Mouse (Mus musculus): ENCODE data around the gene Zc3h18. TPM values are rescaled to one million over a fixed set of nuclear protein-coding genes. Genes with fewer than 3 reads are reported as not detected.

Gene Zc3h18
- total RNA-seq (2021) = 10 to 100 TPM; 21.6 to 23.5 TPM
- long read RNA-seq, experiment 1, transcript Zc3h18-202 (18 exons, 3,705 nt) = major isoform, 12 of 28 reads
- long read RNA-seq, experiment 1, partial matches to known transcripts = 7 of 28 reads
- long read RNA-seq, experiment 1, other reads (novel, unspliced or antisense) = 4 of 28 reads
- long read RNA-seq, experiment 2, transcript Zc3h18-202 (18 exons, 3,705 nt) = major isoform, 10 of 19 reads
- long read RNA-seq, experiment 2, partial matches to known transcripts = 2 of 19 reads
- long read RNA-seq, experiment 2, other reads (novel, unspliced or antisense) = 3 of 19 reads

DNA sequence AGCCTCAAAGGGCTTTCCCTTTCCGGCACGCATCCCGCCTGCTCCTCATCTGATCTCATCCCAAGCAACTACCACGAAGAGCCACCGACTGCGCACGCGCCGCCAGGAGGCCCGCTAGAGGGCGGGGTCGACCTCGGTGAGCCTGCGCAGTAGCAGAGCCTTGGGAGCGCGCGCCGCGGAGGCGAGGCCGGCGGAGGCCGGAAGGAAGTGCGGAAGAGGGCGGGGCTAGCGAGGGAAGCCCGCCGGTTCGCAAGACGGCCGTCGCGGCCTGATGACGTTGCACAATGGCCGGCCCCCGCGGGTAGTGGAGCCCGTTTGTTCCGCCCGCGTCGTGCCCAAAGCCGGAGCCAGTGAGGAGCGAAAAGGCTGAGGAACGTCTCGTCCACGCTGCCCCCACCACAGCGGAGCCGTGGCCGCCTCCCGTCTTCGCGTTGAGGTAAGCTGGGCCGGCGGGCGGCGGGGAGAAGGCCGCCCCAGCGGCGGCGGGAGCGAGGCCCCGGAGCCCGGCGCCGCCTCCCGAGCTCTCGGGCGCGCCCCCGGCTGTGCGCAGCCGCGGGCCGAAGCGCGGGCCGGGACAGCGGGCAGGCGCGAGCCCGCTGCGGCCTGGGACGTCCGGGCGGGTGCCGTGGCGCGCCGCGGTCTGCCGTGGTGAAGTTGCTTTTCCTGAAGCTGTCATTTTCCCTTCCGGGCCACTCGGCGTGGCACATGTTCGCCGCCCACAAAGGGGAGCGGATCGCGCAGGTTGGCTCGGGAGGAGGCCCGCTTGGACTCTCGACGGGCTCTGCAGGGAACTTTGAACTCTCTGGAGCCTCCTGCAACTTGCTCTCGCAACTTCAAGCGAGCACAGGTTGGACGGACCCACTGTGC is at the start of gene Zc3h18:
Zc3h18 (plus strand) TSS at position 245 of the 867 bp plus-strand sequence.
- peak; percentile 100 for DNase-seq
- intact Hi-C loops (cut with DNase I; ENCODE audit: low total_unique reads) = no loop called here

- DNase-seq = no peak
- intact Hi-C loops (cut with DNase I; ENCODE audit: low total_unique reads) = no loop called here
Measured at GRCm38 (mm10) chr8:122329072-122329471, 47.3 kb upstream of the Zc3h18 start.

DNA sequence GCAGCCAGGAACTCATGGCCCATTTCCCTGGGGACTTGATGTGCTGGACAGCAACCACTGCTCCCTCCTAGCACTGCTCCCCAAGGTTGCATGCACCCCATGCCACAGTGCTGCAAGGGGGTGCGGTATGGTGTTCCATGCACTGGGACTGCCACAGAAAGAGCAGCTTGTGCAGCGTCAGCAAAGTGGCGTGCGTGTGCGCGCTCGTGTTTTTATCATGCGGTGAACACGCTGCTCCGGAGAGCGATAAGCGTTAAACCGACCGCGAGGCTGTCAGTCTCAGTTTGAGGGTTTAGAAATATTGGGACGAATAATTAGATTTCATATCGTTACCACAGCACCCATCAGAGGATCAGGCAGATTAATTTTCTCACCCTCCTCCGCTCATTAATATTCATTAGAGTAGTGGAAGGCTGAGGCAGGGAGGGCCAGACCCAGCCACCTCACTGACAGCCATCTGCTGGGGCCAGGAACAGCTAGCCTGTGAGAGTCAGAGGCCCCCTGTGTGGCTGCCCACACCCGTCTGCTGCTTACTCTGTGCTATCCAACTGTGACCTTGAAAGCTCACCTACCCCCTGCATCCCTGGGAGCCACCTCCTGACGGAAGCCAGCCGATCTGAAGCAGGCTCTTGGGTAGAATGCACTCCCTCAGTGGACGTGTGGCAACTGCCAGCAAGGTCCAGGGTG is 46.7 kb upstream of the Zc3h18 start:
- DNase-seq = no peak
- intact Hi-C loops (cut with DNase I; ENCODE audit: low total_unique reads) = loop anchor here (5.0 kb wide), 2 partner anchors 38 to 167 kb away; no protein-coding TSS in a partner anchor

GRCm38 (mm10) chr8:122330446-122331133 is 45.8 kb upstream of the Zc3h18 start:
- intact Hi-C loops (cut with DNase I; ENCODE audit: low total_unique reads) = loop anchor here (5.0 kb wide), 2 partner anchors 37 to 168 kb away; no protein-coding TSS in a partner anchor
- DNase-seq = no peak

GRCm38 (mm10) chr8:122331134-122331523 is 45.3 kb upstream of the Zc3h18 start:
- intact Hi-C loops (cut with DNase I; ENCODE audit: low total_unique reads) = loop anchor here (5.0 kb wide), 2 partner anchors 36 to 169 kb away; no protein-coding TSS in a partner anchor
- DNase-seq = peak; percentile 69

DNA sequence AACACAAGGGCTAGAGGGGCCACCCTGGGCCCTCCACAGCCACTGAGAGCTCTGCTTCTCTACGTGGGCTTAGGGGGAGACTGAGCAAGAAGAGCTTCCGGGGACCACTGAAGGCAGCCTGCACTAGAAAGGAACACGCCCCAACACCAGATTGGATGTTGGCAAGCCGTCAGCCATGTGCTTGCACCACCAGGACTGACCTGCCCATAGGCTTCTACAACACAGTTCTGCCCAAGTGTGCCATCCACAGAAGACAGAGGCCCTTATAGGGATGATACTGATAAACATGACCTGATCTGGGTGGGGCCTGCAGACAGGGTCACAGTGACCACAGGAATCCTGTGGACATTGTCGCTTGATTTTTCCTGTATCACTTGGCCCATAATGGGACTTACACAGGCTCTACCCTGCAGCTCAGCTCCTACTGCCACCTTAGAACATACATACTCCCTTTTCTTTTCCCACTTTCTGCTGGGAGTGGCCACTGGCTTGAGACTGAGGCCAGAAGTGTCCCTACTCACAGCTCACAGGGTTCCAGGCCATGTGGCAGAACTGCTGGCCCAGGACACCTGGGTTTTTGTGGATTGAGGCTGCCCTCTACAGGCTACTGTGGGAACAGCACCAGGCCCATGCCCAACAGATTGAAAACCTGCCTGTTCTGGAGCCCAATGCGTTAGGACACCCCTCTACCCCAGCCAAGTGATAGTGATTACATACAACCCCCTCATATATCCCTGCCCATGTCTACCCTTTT is 43.5 kb upstream of the Zc3h18 start:
- peak; percentile 76 for DNase-seq
- intact Hi-C loops (cut with DNase I; ENCODE audit: low total_unique reads) = loop anchor here (2.0 to 5.0 kb wide), 3 partner anchors 34 to 171 kb away; no protein-coding TSS in a partner anchor

GRCm38 (mm10) chr8:122333531-122333930 is 42.9 kb upstream of the Zc3h18 start:
- intact Hi-C loops (cut with DNase I; ENCODE audit: low total_unique reads) = loop anchor here (2.0 to 5.0 kb wide), 3 partner anchors 34 to 171 kb away; no protein-coding TSS in a partner anchor
- DNase-seq = no peak

GRCm38 (mm10) chr8:122334791-122335490 is 41.5 kb upstream of the Zc3h18 start:
- intact Hi-C loops (cut with DNase I; ENCODE audit: low total_unique reads) = loop anchor here (5.0 kb wide), 2 partner anchors 32 to 173 kb away; no protein-coding TSS in a partner anchor
- no peak for DNase-seq

GRCm38 (mm10) chr8:122335638-122336250 is 40.7 kb upstream of the Zc3h18 start:
- DNase-seq = no peak
- intact Hi-C loops (cut with DNase I; ENCODE audit: low total_unique reads) = no loop called here

- intact Hi-C loops (cut with DNase I; ENCODE audit: low total_unique reads) = no loop called here
- DNase-seq = peak; percentile 41
Measured at GRCm38 (mm10) chr8:122336251-122336910, 40.0 kb upstream of the Zc3h18 start.

GRCm38 (mm10) chr8:122338852-122339251 is 37.6 kb upstream of the Zc3h18 start:
- no peak for DNase-seq
- intact Hi-C loops (cut with DNase I; ENCODE audit: low total_unique reads) = no loop called here

- no peak for DNase-seq
- intact Hi-C loops (cut with DNase I; ENCODE audit: low total_unique reads) = no loop called here
Measured at GRCm38 (mm10) chr8:122340761-122341160, 35.6 kb upstream of the Zc3h18 start.

DNA sequence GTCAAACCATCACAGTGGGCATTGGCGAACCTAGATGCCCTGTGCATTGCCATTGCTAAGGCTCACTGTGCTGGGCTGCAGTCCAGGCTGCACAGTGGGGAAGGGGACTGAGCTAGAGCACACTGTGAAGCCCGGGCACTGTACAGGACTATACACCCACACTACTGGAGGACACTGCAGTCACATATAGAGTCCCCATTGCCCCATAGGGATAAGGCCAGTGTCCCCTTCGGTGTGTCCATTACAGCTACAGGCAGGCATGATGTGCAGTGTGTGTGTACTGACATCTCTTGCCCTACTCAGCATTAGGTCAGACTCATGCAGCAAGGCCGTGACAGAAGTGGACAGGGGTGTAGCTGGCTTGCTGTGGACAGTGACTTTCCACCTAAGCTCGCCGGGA is 34.6 kb upstream of the Zc3h18 start:
- intact Hi-C loops (cut with DNase I; ENCODE audit: low total_unique reads) = no loop called here
- no peak for DNase-seq

DNA sequence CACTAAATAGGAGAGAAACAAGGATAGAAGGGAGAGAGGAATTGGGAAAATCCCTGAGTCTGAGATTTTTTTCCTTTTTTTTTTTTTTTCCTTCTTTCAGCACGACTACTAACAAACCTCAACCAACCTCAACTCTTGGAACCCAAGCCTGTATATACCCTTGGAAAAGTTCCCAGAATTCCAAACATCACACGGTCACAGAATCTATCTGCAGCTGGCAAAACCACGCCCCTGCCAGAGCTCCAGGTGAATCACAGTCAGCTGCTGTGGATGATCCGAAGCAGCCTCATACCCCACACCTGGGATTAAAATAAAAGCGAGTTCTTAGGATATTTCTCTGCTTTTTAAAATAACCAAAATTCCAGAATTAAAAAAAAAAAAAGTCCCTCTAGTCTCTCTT is 34.0 kb upstream of the Zc3h18 start:
- DNase-seq = no peak
- intact Hi-C loops (cut with DNase I; ENCODE audit: low total_unique reads) = no loop called here

DNA sequence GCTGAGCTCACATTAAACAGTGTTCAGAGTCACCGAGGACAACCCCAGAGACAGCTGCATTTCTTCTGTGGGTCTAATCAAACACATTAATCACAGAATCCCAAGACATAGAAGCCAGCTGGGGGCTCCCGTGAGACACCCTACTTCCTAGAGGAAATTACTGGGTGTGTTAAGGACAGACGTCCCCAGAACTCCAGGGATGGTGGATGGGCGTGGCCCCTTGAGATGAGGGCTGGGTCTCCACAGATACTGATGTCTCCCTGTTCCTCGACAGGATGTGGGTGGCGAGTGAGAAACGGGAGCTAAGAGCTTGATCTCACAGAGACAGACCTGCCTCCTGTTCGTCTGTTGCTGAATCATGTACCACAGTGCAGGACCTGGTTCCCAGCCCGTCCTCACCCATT is 33.6 kb upstream of the Zc3h18 start:
- intact Hi-C loops (cut with DNase I; ENCODE audit: low total_unique reads) = no loop called here
- DNase-seq = no peak

- no peak for DNase-seq
- intact Hi-C loops (cut with DNase I; ENCODE audit: low total_unique reads) = no loop called here
Measured at GRCm38 (mm10) chr8:122343341-122343740, 33.1 kb upstream of the Zc3h18 start.

DNA sequence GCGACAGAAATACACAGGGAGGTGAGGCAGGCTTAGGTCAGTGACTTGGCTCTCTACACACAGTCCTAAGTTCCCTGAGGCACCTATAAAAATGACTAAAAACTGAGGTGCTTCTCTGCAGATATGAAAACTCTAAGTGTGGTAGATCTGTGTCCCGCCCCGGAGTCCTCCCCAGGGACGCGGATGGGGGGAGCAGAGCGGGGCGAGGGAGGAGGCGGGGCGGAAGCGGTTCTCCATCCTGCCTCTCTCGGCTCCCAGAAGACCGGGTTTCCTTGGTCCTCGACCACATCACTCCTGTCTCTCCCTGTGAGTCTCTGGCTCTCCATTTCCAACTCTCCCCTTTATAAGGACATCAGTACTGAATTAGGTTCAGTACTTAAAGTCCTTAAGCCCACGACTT is 32.7 kb upstream of the Zc3h18 start:
- peak; percentile 52 for DNase-seq
- intact Hi-C loops (cut with DNase I; ENCODE audit: low total_unique reads) = no loop called here

All from gastrocnemius, postnatal 14 days (tissue).